Mouse (Mus musculus): ENCODE data around the gene Adam15. TPM values are rescaled to one million over a fixed set of nuclear protein-coding genes. Genes with fewer than 3 reads are reported as not detected.

Gene Adam15
- polyA plus RNA-seq, 1 experiment from 2014 or later, result 41.5 TPM

- Histone ChIP-seq H3K4me3 (peak overlapping the region; percentile 15), H3K4me2 (peak overlapping the region; percentile 45), H3K9me3 (no peaks in the 10 kb centered on the region), H3K4me1 (replicated peaks) (peaks cover 9% of the 10 kb centered on the region), H3K36me3 (no peaks in the 10 kb centered on the region), H3K27me3 (peaks cover 24% of the 10 kb centered on the region), H3K27ac (no peak overlapping the region), H3K9ac (peak overlapping the region; percentile 55; the same call in 1 of the 2 replicates)
- ATAC-seq (ENCODE audit: low FRiP score), result no peak
- WGBS, result 8% methylated on average over 14 of the region's 14 CpGs
Observed at GRCm38 (mm10) chr3:89299499-89299898, 50.3 kb downstream of the Adam15 start.

GRCm38 (mm10) chr3:89298908-89299307, 50.9 kb downstream of the Adam15 start:
- WGBS, result 80% methylated on average over 6 of the region's 6 CpGs
- Histone ChIP-seq H3K36me3 (no peaks in the 10 kb centered on the region), H3K4me3 (no peak overlapping the region), H3K27me3 (peaks cover 24% of the 10 kb centered on the region), H3K4me2 (no peak overlapping the region), H3K27ac (no peak overlapping the region), H3K9ac (no peak overlapping the region), H3K9me3 (no peaks in the 10 kb centered on the region), H3K4me1 (replicated peaks) (peaks cover 9% of the 10 kb centered on the region)
- no peak for ATAC-seq (ENCODE audit: low FRiP score)

- H3K27ac ChIP-seq, result no peak overlapping the region
- H3K36me3 ChIP-seq, result no peaks in the 10 kb centered on the region
- WGBS, result 84% methylated on average over 11 of the region's 11 CpGs
- no peak overlapping the region for H3K4me2 ChIP-seq
- no peak for ATAC-seq (ENCODE audit: low FRiP score)
- H3K27me3 ChIP-seq, result peaks cover 15% of the 10 kb centered on the region
- no peaks in the 10 kb centered on the region for H3K9me3 ChIP-seq
- H3K9ac ChIP-seq, result no peak overlapping the region
- no peak overlapping the region for H3K4me3 ChIP-seq
- H3K4me1 ChIP-seq (replicated peaks), result peaks cover 9% of the 10 kb centered on the region
Observed at GRCm38 (mm10) chr3:89296761-89297396, 52.9 kb downstream of the Adam15 start.

- Histone ChIP-seq H3K4me1 (replicated peaks) (peaks cover 9% of the 10 kb centered on the region), H3K36me3 (no peaks in the 10 kb centered on the region), H3K9me3 (no peaks in the 10 kb centered on the region), H3K4me3 (no peak overlapping the region), H3K27me3 (peaks cover 15% of the 10 kb centered on the region), H3K27ac (no peak overlapping the region), H3K9ac (no peak overlapping the region), H3K4me2 (no peak overlapping the region)
- ATAC-seq (ENCODE audit: low FRiP score), result no peak
- WGBS, result 84% methylated on average over 8 of the region's 8 CpGs
Observed at GRCm38 (mm10) chr3:89295685-89296230, 54.0 kb downstream of the Adam15 start.

GRCm38 (mm10) chr3:89294195-89294594, 55.6 kb downstream of the Adam15 start:
- H3K27me3 ChIP-seq, result peaks cover 7% of the 10 kb centered on the region; the same call in 1 of the 2 replicates
- H3K4me3 ChIP-seq, result no peak overlapping the region
- no peak overlapping the region for H3K27ac ChIP-seq
- no peaks in the 10 kb centered on the region for H3K9me3 ChIP-seq
- H3K4me2 ChIP-seq, result no peak overlapping the region
- no peaks in the 10 kb centered on the region for H3K4me1 ChIP-seq (replicated peaks)
- ATAC-seq (ENCODE audit: low FRiP score), result no peak
- WGBS, result 80% methylated on average over 5 of the region's 5 CpGs
- H3K36me3 ChIP-seq, result no peaks in the 10 kb centered on the region
- no peak overlapping the region for H3K9ac ChIP-seq

GRCm38 (mm10) chr3:89293247-89293918, 56.4 kb downstream of the Adam15 start:
- Histone ChIP-seq H3K4me2 (no peak overlapping the region), H3K9me3 (no peaks in the 10 kb centered on the region), H3K27ac (no peak overlapping the region), H3K36me3 (no peaks in the 10 kb centered on the region), H3K4me1 (replicated peaks) (no peaks in the 10 kb centered on the region), H3K9ac (no peak overlapping the region), H3K4me3 (no peak overlapping the region), H3K27me3 (0 out of 2 replicates have a peak, but pooled peaks cover under 1% of the 10 kb centered on the region)
- WGBS, result 92% methylated on average over 11 of the region's 11 CpGs
- ATAC-seq (ENCODE audit: low FRiP score), result no peak

GRCm38 (mm10) chr3:89292303-89292702, 57.5 kb downstream of the Adam15 start:
- H3K4me2 ChIP-seq, result no peak overlapping the region
- H3K27me3 ChIP-seq, result no peaks in the 10 kb centered on the region
- no peak for ATAC-seq (ENCODE audit: low FRiP score)
- no peaks in the 10 kb centered on the region for H3K9me3 ChIP-seq
- H3K27ac ChIP-seq, result no peak overlapping the region
- no peak overlapping the region for H3K4me3 ChIP-seq
- H3K4me1 ChIP-seq (replicated peaks), result no peaks in the 10 kb centered on the region
- 79% methylated on average over 5 of the region's 5 CpGs for WGBS
- H3K36me3 ChIP-seq, result no peaks in the 10 kb centered on the region
- no peak overlapping the region for H3K9ac ChIP-seq

- ATAC-seq (ENCODE audit: low FRiP score), result no peak
- no peaks in the 10 kb centered on the region for H3K36me3 ChIP-seq
- no peaks in the 10 kb centered on the region for H3K4me1 ChIP-seq (replicated peaks)
- H3K27me3 ChIP-seq, result no peaks in the 10 kb centered on the region
- WGBS, result 84% methylated on average over 10 of the region's 10 CpGs
- H3K4me2 ChIP-seq, result no peak overlapping the region
- no peaks in the 10 kb centered on the region for H3K9me3 ChIP-seq
- no peak overlapping the region for H3K9ac ChIP-seq
- no peak overlapping the region for H3K4me3 ChIP-seq
- H3K27ac ChIP-seq, result no peak overlapping the region
Observed at GRCm38 (mm10) chr3:89291874-89292273, 57.9 kb downstream of the Adam15 start.

Other genes starting within 250 kb of the Adam15 start
- not detected in 2 replicates for gene Gm43738, start 248.9 kb downstream of the Adam15 start, polyA plus RNA-seq (2015; fragmentation: Nextera tagmentation; extraction: Ambion mirVana)
- gene Fdps, start 248.0 kb downstream of the Adam15 start, polyA plus RNA-seq (2015; fragmentation: Nextera tagmentation; extraction: Ambion mirVana), result 312 and 322 TPM in 2 replicates
- gene Pklr, start 213.9 kb downstream of the Adam15 start, polyA plus RNA-seq (2015; fragmentation: Nextera tagmentation; extraction: Ambion mirVana), result 0.30 TPM in 1 of 2 replicates, not detected in the other
- gene Hcn3, start 189.8 kb downstream of the Adam15 start, polyA plus RNA-seq (2015; fragmentation: Nextera tagmentation; extraction: Ambion mirVana), result 33.5 and 35.1 TPM in 2 replicates
- gene Clk2, start 185.2 kb downstream of the Adam15 start, polyA plus RNA-seq (2015; fragmentation: Nextera tagmentation; extraction: Ambion mirVana), result 23.5 and 24.5 TPM in 2 replicates
- 127 and 130 TPM in 2 replicates for gene Scamp3, start 172.5 kb downstream of the Adam15 start, polyA plus RNA-seq (2015; fragmentation: Nextera tagmentation; extraction: Ambion mirVana)
- 29.9 and 30.0 TPM in 2 replicates for gene Fam189b, start 166.9 kb downstream of the Adam15 start, polyA plus RNA-seq (2015; fragmentation: Nextera tagmentation; extraction: Ambion mirVana)
- 47.9 TPM in 2 replicates for gene Gba, start 147.1 kb downstream of the Adam15 start, polyA plus RNA-seq (2015; fragmentation: Nextera tagmentation; extraction: Ambion mirVana)
- 53.5 and 60.7 TPM in 2 replicates for gene Thbs3, start 134.8 kb downstream of the Adam15 start, polyA plus RNA-seq (2015; fragmentation: Nextera tagmentation; extraction: Ambion mirVana)
- 161 and 166 TPM in 2 replicates for gene Mtx1, start 122.9 kb downstream of the Adam15 start, polyA plus RNA-seq (2015; fragmentation: Nextera tagmentation; extraction: Ambion mirVana)
- 1.3 and 2.8 TPM in 2 replicates for gene Muc1, start 120.9 kb downstream of the Adam15 start, polyA plus RNA-seq (2015; fragmentation: Nextera tagmentation; extraction: Ambion mirVana)
- gene Krtcap2, start 104.0 kb downstream of the Adam15 start, polyA plus RNA-seq (2015; fragmentation: Nextera tagmentation; extraction: Ambion mirVana), result 205 and 209 TPM in 2 replicates
- gene Trim46, start 103.7 kb downstream of the Adam15 start, polyA plus RNA-seq (2015; fragmentation: Nextera tagmentation; extraction: Ambion mirVana), result 64.3 and 68.1 TPM in 2 replicates
- gene Dpm3, start 90.6 kb downstream of the Adam15 start, polyA plus RNA-seq (2015; fragmentation: Nextera tagmentation; extraction: Ambion mirVana), result 74.4 and 76.2 TPM in 2 replicates
- 34.6 and 38.0 TPM in 2 replicates for gene Slc50a1, start 79.4 kb downstream of the Adam15 start, polyA plus RNA-seq (2015; fragmentation: Nextera tagmentation; extraction: Ambion mirVana)
- gene Efna1, start 68.9 kb downstream of the Adam15 start, polyA plus RNA-seq (2015; fragmentation: Nextera tagmentation; extraction: Ambion mirVana), result 12.1 and 12.4 TPM in 2 replicates
- 46.8 and 49.7 TPM in 2 replicates for gene Efna3, start 27.0 kb downstream of the Adam15 start, polyA plus RNA-seq (2015; fragmentation: Nextera tagmentation; extraction: Ambion mirVana)
- gene Efna4, start 12.0 kb downstream of the Adam15 start, polyA plus RNA-seq (2015; fragmentation: Nextera tagmentation; extraction: Ambion mirVana), result 8.6 and 9.8 TPM in 2 replicates
- gene Dcst2, start 12.0 kb upstream of the Adam15 start, polyA plus RNA-seq (2015; fragmentation: Nextera tagmentation; extraction: Ambion mirVana), result 0.14 and 0.17 TPM in 2 replicates
- gene Dcst1, start 15.3 kb upstream of the Adam15 start, polyA plus RNA-seq (2015; fragmentation: Nextera tagmentation; extraction: Ambion mirVana), result 1.1 and 1.3 TPM in 2 replicates
- gene Zbtb7b, start 44.8 kb upstream of the Adam15 start, polyA plus RNA-seq (2015; fragmentation: Nextera tagmentation; extraction: Ambion mirVana), result 0.70 and 0.73 TPM in 2 replicates
- 1.1 and 1.4 TPM in 2 replicates for gene Lenep, start 52.8 kb upstream of the Adam15 start, polyA plus RNA-seq (2015; fragmentation: Nextera tagmentation; extraction: Ambion mirVana)
- 38.5 and 39.3 TPM in 2 replicates for gene Flad1, start 61.9 kb upstream of the Adam15 start, polyA plus RNA-seq (2015; fragmentation: Nextera tagmentation; extraction: Ambion mirVana)
- gene Cks1b, start 68.4 kb upstream of the Adam15 start, polyA plus RNA-seq (2015; fragmentation: Nextera tagmentation; extraction: Ambion mirVana), result 116 and 121 TPM in 2 replicates
- gene Shc1, start 68.4 kb upstream of the Adam15 start, polyA plus RNA-seq (2015; fragmentation: Nextera tagmentation; extraction: Ambion mirVana), result 24.3 and 24.4 TPM in 2 replicates
- 38.7 and 42.0 TPM in 2 replicates for gene Pygo2, start 80.2 kb upstream of the Adam15 start, polyA plus RNA-seq (2015; fragmentation: Nextera tagmentation; extraction: Ambion mirVana)
- 19.4 and 20.4 TPM in 2 replicates for gene Pbxip1, start 86.7 kb upstream of the Adam15 start, polyA plus RNA-seq (2015; fragmentation: Nextera tagmentation; extraction: Ambion mirVana)
- gene Pmvk, start 104.5 kb upstream of the Adam15 start, polyA plus RNA-seq (2015; fragmentation: Nextera tagmentation; extraction: Ambion mirVana), result 101 and 105 TPM in 2 replicates
- gene Kcnn3, start 170.2 kb upstream of the Adam15 start, polyA plus RNA-seq (2015; fragmentation: Nextera tagmentation; extraction: Ambion mirVana), result 5.1 and 6.6 TPM in 2 replicates